Mouse (Mus musculus) embryo, embryonic 11.5 days (tissue): Measurements from ENCODE around the gene Pin1.
"Not testable (repeated sequence)": the region's sequence is repeated elsewhere in the genome, so short reads cannot be mapped to it uniquely, and the experiment has no call there.

Source experiments
- DNase-seq: peaks from one replicate; pipeline ENCODE4 v3.0.0-alpha.2; 2012; ENCODE audit warnings: low read depth, low spot score

The Pin1 gene

GRCm38 (mm10) chr9:20651602-20652259, at the start of gene Pin1:
Pin1 (plus strand) TSS chr9:20652095.
- peak; percentile 94 for DNase-seq

- no peak for DNase-seq
Observed at GRCm38 (mm10) chr9:20606269-20606668, 45.6 kb upstream of the Pin1 start.

GRCm38 (mm10) chr9:20607100-20607974, 44.6 kb upstream of the Pin1 start:
- peak; percentile 88 for DNase-seq

GRCm38 (mm10) chr9:20609831-20610464, 41.9 kb upstream of the Pin1 start:
- DNase-seq, result no peak

- DNase-seq, result no peak
Observed at GRCm38 (mm10) chr9:20611976-20612375, 39.9 kb upstream of the Pin1 start.

- no peak for DNase-seq
Observed at GRCm38 (mm10) chr9:20616685-20617084, 35.2 kb upstream of the Pin1 start.

GRCm38 (mm10) chr9:20631332-20631731, 20.6 kb upstream of the Pin1 start:
- no peak for DNase-seq

- not testable (repeated sequence) for DNase-seq
Observed at GRCm38 (mm10) chr9:20635676-20636075, 16.2 kb upstream of the Pin1 start.

GRCm38 (mm10) chr9:20636256-20636655, 15.6 kb upstream of the Pin1 start:
- no peak for DNase-seq

- no peak for DNase-seq
Observed at GRCm38 (mm10) chr9:20636790-20637189, 15.1 kb upstream of the Pin1 start.

GRCm38 (mm10) chr9:20638552-20638951, 13.3 kb upstream of the Pin1 start:
- DNase-seq, result no peak

- no peak for DNase-seq
Observed at GRCm38 (mm10) chr9:20639486-20639885, 12.4 kb upstream of the Pin1 start.

GRCm38 (mm10) chr9:20641501-20641900, 10.4 kb upstream of the Pin1 start:
- no peak for DNase-seq

GRCm38 (mm10) chr9:20642101-20642895, 9.6 kb upstream of the Pin1 start, which contains the start of gene Ubl5:
Ubl5 (plus strand) TSS chr9:20642878.
- DNase-seq, result peak; percentile 94

GRCm38 (mm10) chr9:20642896-20643466, 8.9 kb upstream of the Pin1 start:
- peak; percentile 77 for DNase-seq

GRCm38 (mm10) chr9:20643781-20644180, 8.1 kb upstream of the Pin1 start:
- DNase-seq, result no peak

GRCm38 (mm10) chr9:20644360-20645081, 7.4 kb upstream of the Pin1 start, which contains the start of gene Fbxl12:
Fbxl12 (minus strand) TSS chr9:20644767.
- DNase-seq, result no peak

GRCm38 (mm10) chr9:20645121-20645520, 6.8 kb upstream of the Pin1 start:
- DNase-seq, result no peak

- DNase-seq, result no peak
Observed at GRCm38 (mm10) chr9:20652260-20652658, 364 bp downstream of the Pin1 start.

- DNase-seq, result no peak
Observed at GRCm38 (mm10) chr9:20653859-20654258, 2.0 kb downstream of the Pin1 start.
